Mouse (Mus musculus) lung, postnatal 25 days (tissue): ENCODE measurements around the gene Timmdc1.
A peak's percentile ranks its signal among the peaks of the same experiment; 100 is the strongest.

ENCODE experiments used
- DNase-seq: peaks from one replicate; pipeline ENCODE4 v3.0.0; 2022; ENCODE audit warnings: low spot score

Gene Timmdc1

DNA sequence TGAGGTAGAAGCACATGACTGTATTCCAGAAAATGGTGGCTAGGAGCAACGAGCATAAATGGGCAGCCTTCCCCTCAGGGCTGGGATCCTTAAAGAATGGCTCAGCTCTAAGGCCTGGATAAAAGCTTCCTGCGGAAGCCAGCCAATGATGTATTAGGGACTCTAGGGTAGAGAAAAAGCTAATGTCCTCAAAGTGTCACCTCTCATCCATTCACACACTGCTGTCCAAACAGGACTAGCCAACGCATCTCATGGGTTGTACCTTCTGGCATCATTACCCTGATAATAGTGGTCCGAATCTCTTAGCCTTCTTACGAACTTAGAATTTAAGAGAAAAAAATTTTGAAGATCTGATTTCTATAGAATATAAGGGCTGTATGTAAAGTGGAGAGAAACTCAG is 59.2 kb downstream of the Timmdc1 start:
- DNase-seq, result no peak

DNA sequence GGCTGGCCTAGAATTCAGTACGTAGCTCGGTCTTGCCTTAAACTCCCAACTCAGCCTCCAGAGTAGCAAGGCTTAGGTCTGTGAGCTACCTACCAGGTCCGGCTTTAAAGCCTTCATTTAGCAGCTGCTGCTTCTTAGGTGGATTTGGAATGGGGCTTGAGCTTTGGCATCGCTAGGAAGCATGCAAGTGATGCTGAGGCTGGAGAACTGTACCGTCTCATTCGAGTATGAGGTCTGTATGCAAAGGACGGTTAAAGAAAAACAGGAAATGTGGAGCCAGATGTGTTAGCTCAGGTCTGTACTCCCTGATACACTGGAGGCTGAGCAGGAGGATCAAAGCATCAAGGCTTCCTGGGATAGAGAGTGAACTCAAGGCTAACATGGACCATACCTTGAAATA is 60.3 kb downstream of the Timmdc1 start:
- DNase-seq, result no peak

DNA sequence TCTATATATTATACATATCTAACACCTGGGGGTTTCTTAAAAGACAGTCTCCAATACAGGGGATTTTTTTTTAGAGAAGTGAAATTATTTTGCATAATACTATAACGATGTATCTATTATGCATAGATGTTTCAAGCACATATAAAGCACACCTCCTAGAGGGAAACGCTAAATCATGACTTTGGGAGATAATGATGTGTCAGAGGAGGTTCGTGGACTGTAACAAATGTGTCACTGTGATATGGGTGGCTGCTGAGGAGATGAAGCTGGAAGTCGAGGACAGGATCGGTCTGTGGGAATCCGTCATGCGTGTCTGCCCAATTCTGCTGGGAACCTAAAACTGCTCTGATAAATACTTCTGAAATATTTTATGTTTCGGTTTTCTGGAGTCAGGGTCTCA is 60.7 kb downstream of the Timmdc1 start:
- DNase-seq, result no peak

DNA sequence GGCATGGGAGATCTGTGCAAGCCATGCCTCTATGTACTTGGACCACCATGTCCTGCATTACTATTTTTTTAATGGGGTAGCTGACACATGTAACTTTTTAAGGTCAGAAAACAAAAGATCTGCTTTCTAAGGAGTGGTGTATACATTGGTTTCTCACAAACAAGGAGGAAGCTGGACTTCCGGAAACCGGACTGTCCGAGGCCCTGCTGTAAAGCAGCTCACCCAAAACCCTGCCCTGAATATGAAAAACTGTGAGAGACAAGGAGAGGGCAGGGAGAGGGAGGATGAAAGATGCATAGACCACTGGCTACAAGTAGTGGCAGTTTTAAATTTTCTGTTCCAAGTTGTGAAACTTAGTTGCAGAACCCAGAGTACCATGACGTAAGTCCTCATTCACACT is 62.5 kb downstream of the Timmdc1 start:
- DNase-seq, result no peak

DNA sequence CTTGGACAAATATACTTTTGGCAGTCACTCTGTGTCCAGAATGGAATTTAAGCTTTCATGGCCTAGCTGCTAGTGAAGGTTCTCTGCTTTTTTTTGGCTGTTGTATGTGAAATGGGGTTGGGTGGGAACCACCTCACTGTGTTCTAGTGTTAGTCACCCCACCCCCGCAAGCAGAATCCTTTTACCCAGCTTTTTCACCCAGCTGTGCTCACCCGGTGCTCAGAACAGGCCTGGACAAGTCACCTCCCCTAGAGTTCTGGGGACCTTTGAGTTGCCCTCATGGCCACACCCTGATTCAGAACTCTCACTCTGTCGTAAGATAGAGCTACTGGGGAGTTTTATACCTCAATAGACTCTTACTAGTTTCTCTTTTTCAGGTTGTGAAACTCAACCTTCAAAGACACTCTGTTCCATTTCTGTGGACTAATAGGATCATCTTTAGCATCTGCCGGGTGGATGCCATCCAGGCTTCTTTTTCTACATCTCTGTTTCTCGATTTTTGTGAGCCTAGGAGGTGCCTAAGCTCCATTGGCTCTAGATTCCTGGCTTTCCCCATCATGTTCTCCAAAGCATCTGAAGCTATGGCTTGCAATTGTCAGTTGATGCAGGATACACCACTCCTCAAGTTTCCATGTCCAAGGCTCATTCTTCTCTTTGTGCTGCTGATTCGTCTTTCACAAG is 63.7 kb downstream of the Timmdc1 start:
- peak; percentile 20 for DNase-seq

DNA sequence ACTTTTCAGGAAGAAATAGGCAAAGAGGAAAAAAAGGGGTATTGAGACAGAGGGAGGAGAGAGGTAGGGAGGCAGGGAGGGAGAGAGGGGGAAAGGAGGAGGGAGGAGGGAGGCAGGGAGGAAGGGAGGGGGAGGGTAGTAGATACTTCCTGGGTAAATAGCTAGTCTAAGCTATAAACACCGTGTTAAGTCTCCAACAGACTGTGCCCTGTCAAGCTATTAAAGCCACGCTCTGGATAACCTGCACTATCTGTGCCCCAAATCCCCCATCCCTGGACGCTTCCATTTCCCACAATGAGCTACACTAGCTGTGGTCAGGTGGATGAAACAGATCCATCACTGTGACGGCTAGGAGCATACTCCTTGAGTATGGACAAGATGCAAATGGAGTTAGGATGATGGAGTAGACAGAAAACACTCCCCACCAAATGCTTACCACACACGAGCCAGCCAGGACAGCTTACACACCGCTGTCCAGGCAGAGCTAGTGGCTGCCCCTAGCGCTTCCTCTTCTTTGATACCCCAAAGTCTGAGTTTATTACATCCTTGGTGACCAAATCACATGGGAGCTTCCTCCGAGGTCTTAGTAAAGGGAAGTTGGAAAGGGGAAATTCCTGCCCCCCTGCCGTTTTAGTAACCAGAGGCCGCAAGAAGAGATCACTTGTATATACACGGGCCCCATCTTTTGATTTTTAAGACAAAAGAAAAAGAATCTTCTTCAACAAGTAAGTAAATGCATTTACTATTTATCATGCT is 65.5 kb downstream of the Timmdc1 start:
- peak; percentile 48 for DNase-seq

DNA sequence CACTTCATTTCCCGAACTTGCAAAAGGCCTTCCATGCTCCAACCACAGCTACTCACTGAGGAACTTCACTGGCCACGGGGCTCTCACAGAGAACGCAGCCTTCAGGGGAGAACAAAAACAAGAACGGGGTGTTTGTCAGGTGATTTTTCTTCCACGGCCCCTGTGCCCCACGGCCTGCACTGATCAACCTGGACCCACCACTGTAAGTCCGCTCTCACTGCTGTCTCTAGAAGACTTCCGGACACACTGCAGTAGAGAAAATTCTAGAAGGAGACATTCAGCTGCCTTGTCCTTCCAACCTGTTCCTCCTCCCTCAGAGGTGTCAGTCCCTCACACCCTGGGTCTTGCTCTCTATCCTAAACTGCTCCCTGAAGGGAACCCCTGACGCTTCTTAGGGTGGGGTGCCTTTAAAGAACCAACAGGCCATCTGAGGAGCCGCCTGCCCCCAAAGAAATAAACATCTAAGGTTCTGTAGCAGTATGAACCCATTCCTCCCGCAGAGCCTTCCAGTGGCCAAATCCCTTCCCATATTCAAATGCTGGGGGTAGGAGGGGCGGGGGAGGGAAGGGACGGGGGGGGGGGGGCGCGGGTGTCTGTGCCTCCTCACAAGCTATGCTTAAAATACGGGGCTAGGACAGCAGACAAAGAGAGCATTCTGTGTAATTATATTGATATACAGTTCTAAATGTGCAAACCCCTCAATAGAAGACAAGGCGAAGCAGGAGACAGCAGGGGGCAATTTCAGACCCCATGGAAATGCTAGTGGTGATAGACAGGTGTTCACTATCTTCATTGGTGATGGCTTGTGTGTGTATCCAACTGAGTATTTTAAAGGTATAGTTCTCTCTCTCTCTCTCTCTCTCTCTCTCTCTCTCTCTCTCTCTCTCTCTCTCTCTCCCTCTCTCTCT is 66.7 kb downstream of the Timmdc1 start, which contains the start of gene Cd80:
TSS of gene Cd80 (plus strand) at position 51 of the 908 bp plus-strand sequence.
- no peak for DNase-seq

DNA sequence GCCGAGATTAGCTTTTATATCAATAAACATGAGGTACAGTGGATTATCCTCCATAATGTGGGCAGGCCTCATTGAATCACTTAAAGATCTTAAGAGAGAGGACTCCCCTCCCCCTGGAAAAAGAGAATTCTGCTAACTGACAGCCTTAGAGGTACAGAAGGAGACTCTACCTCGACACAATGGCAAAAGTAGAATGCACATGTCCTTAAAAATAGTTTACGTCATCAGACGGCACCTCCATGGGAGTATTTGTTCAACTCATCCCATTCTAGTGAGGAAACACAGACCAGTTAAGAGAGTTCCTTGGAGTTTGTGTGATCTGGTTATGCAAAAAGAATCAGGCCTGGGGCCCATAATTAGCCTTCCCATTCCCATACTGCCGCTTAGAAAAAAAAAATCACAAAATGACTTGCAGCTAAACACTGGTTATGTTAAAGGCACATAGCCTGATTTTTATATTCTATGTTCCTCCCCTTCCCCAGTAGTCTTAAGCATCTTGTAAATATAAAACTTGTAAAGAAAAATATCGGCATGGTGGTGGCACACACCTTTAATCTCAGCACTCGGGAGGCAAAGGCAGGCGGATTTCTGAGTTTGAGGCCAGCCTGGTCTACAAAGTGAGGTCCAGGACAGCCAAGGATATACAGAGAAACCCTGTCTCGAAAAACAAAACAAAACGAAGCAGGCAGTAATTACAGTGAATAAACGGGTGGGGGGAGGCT is 67.8 kb downstream of the Timmdc1 start:
- no peak for DNase-seq

DNA sequence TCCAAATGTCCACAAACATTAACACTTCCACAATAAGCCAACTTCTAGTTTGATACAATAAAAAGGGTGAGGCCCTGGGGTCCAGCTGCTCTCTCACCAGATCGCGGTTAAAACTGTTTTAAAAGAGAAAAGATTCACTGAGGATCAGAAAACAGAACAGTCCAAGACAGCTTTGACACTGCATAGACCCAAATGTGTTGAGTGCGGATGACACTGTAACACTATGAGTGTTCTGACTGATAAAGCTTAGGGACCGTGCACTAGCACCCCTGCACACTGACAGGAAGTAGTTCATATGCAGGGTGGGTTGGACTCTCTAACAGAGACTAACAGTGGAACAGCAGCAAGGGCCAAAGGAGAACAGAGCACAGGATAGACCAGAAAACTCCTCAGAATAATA is 68.5 kb downstream of the Timmdc1 start:
- no peak for DNase-seq

DNA sequence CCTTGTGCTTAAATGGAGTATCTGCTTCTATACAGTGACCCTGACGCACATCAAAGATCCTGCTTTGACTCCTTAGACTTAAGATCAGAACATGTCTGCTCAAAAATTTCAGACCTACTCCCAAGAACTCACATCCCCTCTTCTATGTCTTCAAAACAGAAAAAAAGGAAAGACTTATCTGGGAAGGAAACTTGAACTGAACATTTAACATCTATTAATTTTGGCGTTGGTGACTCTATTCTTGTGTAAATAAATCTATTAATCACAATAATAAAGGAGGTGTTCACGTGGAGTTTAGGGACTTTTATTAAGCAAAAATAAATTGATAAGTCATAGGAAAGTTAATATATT is 69.3 kb downstream of the Timmdc1 start:
- no peak for DNase-seq

DNA sequence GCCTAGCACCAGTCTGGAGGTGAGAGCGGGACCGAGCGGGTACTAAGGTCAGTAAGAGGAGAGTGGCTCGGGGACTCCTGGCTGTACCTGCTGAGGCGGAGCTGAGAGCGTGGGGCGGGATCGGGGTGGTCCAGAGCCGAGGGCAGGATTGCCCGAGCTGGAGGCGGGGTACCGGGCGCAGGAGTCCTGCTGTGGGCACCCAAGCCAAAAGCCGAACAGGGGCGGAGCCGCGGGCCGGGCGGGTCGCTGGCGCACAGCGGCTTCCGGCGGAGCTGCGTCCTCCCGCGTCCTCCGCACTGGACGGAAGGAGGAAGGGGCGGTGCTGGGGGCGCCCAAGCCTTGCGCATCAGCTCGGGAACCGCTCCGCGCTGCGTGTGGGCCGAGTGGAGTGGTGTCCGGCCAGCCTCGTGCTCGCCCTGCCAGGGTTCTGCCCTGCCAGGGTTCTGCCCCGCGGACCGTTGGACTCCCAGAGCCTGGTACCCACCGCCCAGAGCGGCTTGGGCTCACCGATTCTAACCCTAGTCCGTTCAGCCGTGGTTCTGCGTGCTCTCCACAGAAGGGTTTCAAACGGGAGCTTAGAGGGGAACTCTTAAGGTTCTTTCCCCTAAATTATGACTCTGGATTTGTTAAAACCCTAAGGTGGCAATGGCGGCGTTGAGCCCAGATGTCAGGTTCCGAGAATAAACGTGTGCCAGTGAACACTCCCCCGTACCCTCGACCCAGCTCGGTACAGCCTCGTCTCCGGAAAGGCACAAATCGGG is 69.8 kb downstream of the Timmdc1 start, which contains the start of gene Adprh:
TSS of gene Adprh (minus strand) at position 262 of the 761 bp plus-strand sequence.
- peak; percentile 96 for DNase-seq

DNA sequence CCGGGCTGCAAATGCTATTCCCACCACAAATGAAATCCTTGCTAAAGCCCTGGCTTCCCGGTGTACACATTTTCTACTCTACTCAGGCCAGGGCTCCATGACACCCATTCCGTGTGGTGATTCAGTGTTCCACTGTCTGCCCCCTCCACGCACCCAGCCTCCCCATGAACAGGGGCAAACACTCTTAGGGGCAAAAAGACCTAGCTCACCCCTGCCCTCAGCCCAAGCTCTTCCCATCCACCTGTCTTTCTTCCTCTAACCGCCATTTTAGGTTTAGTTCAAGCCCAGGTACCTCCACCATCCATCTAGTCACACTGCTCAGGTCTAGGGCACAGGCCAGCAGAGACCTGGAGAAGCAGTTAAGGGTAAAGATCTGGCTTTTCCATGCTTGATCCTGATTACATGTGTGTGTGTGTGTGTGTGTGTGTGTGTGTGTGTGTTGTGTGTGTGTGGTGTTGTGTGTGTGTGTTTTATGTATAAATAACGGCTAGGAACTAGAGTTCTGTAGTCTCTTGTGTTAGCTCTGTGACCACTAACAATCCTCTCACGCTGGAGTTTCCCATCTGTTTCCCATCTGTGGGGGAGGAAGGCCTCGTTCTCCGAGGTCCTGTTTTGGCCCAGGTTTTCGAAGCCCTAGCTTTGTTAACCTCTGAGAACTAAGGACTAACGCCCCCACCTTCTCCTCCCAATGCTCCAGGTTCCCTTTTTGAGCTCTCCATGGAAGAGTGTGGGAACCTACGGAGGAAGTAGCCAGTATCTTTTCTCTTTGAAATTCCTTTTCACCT is 70.8 kb downstream of the Timmdc1 start:
- DNase-seq, result no peak

DNA sequence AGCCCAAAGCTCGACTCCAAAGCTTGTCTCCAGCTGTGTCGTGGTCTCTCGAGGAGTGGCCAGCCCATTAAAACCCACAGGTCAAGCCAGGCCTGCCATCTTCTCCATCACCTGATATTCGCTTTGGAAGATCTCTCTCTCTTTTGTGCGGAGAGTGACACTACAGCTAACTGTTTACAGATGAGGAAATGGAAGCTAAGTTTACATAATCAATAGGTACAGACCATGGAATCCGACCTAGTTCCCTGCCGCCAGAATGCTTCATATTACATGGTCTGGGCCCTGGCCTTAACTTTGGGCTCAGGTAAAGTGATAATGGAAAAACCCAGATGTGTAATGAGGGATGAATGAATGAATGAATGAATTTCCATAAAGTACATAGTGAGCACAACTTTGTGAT is 71.8 kb downstream of the Timmdc1 start:
- DNase-seq, result no peak

DNA sequence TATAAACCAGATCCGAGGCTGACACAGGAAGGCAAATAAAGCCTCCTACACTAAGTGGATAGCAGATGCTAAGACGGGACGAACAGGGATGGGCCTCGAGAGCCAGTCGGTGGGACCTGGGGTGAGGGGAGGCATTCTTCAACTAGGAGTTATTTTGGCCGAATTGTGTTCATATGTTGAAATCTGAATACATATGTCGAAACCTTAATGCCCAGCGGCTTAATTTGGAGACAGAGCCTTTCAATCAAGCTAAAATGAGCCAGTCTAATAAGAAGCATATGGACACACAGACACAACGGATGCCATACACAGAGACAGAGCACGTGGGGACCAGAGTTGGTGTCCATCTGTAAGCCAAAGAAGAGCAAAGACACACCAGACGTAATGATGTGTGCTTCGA is 74.0 kb downstream of the Timmdc1 start:
- DNase-seq, result no peak
